Mouse (Mus musculus): ENCODE measurements around the gene Olfr1385. TPM values are rescaled to one million over a fixed set of nuclear protein-coding genes. Genes with fewer than 3 reads are reported as not detected.
"Not testable (repeated sequence)": the region's sequence is repeated elsewhere in the genome, so short reads cannot be mapped to it uniquely, and the experiment has no call there.

The Olfr1385 gene
- not detected in 2 replicates for polyA plus RNA-seq (2015; fragmentation: Nextera tagmentation; extraction: Ambion mirVana)

DNA sequence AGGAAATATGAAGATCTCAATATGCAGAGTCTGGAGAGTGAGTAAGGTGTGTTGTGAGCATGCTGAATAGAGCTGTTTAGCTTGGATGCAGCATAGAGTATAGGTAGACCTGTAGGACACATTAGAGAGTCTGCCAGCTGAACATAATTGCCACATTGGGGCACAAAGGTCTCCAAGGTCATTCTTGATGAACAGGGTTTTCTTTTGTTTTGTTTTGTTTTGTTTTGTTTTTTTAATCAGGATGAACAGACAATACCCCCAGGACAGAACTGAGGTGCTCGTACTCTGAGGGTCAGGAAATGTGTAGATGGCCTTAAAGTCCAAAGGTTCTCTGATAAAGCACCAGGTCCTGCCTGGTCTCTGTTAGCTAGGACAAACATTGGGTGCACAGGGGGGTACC is at the start of gene Olfr1385:
Gene Olfr1385, plus strand, starts transcription at position 301 of the 400 bp plus-strand sequence.
- H3K27me3 ChIP-seq; H3K4me2 ChIP-seq; H3K36me3 ChIP-seq; H3K9me3 ChIP-seq (replicated peaks); ATAC-seq (replicated peaks; ENCODE audit: low FRiP score); H3K27ac ChIP-seq; H3K9ac ChIP-seq; H3K4me3 ChIP-seq (replicated peaks); H3K4me1 ChIP-seq: not testable (repeated sequence)
- whole genome bisulfite sequencing = 77% methylated on average over 1 of the region's 1 CpGs

DNA sequence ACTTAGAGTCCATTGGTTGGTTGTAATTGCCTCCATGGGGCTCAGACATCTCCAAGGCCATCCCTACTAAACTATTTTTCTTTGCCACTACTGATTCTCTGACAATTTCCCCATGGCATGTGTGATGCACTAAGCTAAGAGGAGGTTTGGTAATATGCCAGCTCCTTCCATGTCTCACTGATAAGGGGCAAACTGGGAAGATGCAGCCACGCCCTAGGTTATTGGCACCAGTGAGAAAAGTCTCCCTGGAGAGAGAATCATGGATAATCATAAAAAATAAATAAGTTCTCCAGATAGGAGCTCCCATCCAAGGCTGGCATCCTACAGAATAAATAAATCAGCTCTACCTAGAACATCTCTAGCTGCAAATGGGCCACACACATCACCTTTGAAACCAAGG is 33.8 kb upstream of the Olfr1385 start, which contains the start of gene Olfr1387:
Gene Olfr1387, plus strand, starts transcription at position 301 of the 400 bp plus-strand sequence.
- H3K27ac ChIP-seq = no peak within 1 kb of the TSS
- no peak within 1 kb of the TSS for H3K9ac ChIP-seq
- H3K4me1 ChIP-seq = no peaks in the 10 kb centered on the region
- H3K4me3 ChIP-seq (replicated peaks) = no peak within 1 kb of the TSS
- H3K4me2 ChIP-seq = no peak within 1 kb of the TSS
- 84% methylated on average over 1 of the region's 1 CpGs for WGBS
- H3K36me3 ChIP-seq = no peaks in the 10 kb centered on the region
- no peaks in the 10 kb centered on the region for H3K27me3 ChIP-seq
- no peaks in the 10 kb centered on the region for H3K9me3 ChIP-seq (replicated peaks)
- no peak for ATAC-seq (replicated peaks; ENCODE audit: low FRiP score)

DNA sequence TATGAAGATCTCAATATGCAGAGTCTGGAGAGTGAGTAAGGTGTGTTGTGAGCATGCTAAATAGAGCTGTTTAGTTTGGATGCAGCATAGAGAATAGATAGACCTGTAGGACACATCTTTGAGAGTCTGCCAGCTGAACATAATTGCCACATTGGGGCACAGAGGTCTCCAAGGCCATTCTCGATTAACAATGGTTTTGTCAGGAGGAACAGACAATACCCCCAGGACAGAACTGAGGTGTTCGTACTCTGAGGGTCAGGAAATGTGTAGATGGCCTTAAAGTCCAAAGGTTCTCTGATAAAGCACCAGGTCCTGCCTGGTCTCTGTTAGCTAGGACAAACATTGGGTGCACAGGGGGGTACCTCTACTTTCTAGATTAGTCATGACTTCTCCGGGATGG is 24.1 kb upstream of the Olfr1385 start, which contains the start of gene Olfr1386:
Gene Olfr1386, plus strand, starts transcription at position 301 of the 400 bp plus-strand sequence.
- H3K27me3 ChIP-seq; H3K36me3 ChIP-seq; H3K27ac ChIP-seq; H3K9ac ChIP-seq; ATAC-seq (replicated peaks; ENCODE audit: low FRiP score); H3K4me3 ChIP-seq (replicated peaks); H3K4me2 ChIP-seq; H3K9me3 ChIP-seq (replicated peaks); H3K4me1 ChIP-seq: not testable (repeated sequence)
- 88% methylated on average over 3 of the region's 3 CpGs for WGBS

DNA sequence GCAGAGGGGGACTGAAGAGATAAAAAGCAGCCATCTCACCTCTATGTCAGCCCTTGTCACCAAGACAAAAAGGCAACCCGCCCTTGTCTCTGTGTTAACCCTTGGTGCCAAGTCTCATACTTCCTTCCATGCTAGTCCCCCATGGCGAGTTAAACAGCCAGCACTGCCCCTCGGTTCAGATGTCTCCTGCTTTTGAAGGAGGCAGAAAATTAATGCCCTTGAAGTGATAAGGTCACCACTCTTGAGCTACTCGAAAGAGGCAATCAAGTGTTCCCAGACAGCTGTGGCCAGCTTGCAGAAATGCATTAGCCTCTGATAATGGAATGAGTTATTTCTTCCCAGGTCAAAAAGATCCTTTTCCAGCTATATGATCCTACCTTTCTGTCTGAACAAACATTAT is 2.9 kb upstream of the Olfr1385 start:
- H3K4me3 ChIP-seq (replicated peaks) = no peak overlapping the region
- no peaks in the 10 kb centered on the region for H3K4me1 ChIP-seq
- no peaks in the 10 kb centered on the region for H3K9me3 ChIP-seq (replicated peaks)
- 7% methylated on average over 4 of the region's 4 CpGs for WGBS
- no peak overlapping the region for H3K9ac ChIP-seq
- no peaks in the 10 kb centered on the region for H3K27me3 ChIP-seq
- peak; percentile 86 for ATAC-seq (replicated peaks; ENCODE audit: low FRiP score)
- no peaks in the 10 kb centered on the region for H3K36me3 ChIP-seq
- no peak overlapping the region for H3K4me2 ChIP-seq
- no peak overlapping the region for H3K27ac ChIP-seq

DNA sequence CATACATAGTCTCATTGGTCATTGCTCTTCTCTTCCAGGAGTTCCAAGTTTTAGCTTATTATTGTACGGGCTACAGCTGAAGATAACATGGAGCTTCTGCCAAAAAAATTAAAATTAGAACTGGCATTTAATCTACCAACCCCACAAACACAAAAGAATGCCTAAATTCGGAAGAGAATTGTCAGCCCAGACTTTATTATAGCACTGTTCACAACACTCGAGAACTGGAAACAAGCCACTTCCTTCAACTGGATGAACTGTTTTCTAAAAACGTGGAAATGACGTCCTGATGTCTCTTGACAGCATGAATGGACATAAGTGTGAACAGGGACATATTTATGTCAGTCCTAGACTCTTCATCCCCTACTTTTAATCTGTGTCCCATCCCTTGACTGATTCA is 29.2 kb downstream of the Olfr1385 start:
- WGBS = 75% methylated on average over 5 of the region's 5 CpGs
- no peaks in the 10 kb centered on the region for H3K36me3 ChIP-seq
- H3K9ac ChIP-seq = no peak overlapping the region
- H3K4me2 ChIP-seq = no peak overlapping the region
- ATAC-seq (replicated peaks; ENCODE audit: low FRiP score) = no peak
- H3K27me3 ChIP-seq = no peaks in the 10 kb centered on the region
- no peaks in the 10 kb centered on the region for H3K9me3 ChIP-seq (replicated peaks)
- no peak overlapping the region for H3K27ac ChIP-seq
- no peak overlapping the region for H3K4me3 ChIP-seq (replicated peaks)
- no peaks in the 10 kb centered on the region for H3K4me1 ChIP-seq

DNA sequence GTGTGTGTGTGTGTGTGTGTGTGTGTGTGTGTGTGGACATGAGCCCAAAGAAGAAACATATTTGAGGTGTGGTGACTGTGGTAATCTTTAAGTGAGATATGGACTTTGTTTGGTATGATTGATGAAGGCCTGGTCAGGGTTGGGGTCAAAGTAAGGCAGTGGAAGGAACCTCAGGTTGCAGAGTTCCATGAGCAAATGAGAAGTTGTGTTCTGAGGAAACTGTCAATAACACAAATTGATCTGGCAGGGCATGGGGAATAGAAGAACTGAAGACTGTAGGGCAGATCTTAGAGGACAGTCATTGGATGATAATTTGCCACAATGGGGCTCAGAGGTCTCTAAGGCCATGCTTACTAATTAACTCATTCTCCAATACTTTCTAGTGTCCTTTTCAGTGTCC is 30.5 kb downstream of the Olfr1385 start, which contains the start of gene Olfr1383:
Gene Olfr1383, plus strand, starts transcription at position 301 of the 400 bp plus-strand sequence.
- no peaks in the 10 kb centered on the region for H3K4me1 ChIP-seq
- ATAC-seq (replicated peaks; ENCODE audit: low FRiP score) = no peak
- no peak within 1 kb of the TSS for H3K4me3 ChIP-seq (replicated peaks)
- H3K36me3 ChIP-seq = no peaks in the 10 kb centered on the region
- H3K9me3 ChIP-seq (replicated peaks) = no peaks in the 10 kb centered on the region
- no peak within 1 kb of the TSS for H3K27ac ChIP-seq
- H3K4me2 ChIP-seq = no peak within 1 kb of the TSS
- H3K27me3 ChIP-seq = no peaks in the 10 kb centered on the region
- no peak within 1 kb of the TSS for H3K9ac ChIP-seq

DNA sequence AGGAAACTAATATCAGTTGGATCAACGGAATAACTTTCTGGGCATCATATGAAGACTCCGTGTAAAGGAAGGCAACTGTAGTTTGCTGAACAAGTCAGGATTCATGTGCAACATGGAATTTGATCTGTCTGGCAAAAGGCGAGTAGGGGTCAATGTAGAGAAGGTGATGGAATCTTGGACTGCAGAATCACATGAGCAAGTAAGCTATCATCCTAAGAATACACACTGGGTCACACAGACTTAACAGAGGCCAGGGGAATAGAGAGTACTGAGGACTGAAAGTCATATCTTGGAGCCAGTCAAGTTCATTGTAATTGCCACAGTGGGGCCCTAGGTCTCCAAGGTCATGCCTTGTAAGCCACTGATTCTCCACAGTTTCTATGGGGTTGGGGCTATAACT is 39.1 kb downstream of the Olfr1385 start, which contains the start of gene Olfr1382:
Gene Olfr1382, plus strand, starts transcription at position 301 of the 400 bp plus-strand sequence.
- Histone ChIP-seq H3K9me3 (replicated peaks) (no peaks in the 10 kb centered on the region), H3K36me3 (no peaks in the 10 kb centered on the region), H3K9ac (no peak within 1 kb of the TSS), H3K4me2 (no peak within 1 kb of the TSS), H3K4me3 (replicated peaks) (no peak within 1 kb of the TSS), H3K27me3 (no peaks in the 10 kb centered on the region), H3K4me1 (no peaks in the 10 kb centered on the region), H3K27ac (no peak within 1 kb of the TSS)
- 85% methylated on average over 3 of the region's 3 CpGs for WGBS
- ATAC-seq (replicated peaks; ENCODE audit: low FRiP score) = no peak

DNA sequence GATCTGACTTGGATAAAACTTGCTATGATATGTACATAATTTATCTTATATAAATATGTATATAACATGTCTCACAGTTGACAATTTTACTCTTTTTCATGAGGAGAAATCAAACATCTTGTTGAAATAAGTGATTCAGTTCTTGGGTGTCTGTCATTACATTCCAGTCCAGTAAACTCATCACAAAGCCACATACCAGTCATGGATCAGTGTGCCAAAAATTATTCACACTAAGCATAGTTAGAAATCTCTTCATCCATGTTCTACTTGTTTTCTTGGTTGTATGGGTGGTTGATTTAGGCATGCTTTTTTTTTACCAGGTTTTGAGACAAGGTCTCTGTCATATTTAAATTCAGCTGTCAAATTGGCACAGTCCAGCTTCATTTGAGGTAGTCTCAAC is 43.9 kb downstream of the Olfr1385 start:
- no peak for ATAC-seq (replicated peaks; ENCODE audit: low FRiP score)
- Histone ChIP-seq H3K4me2 (no peak overlapping the region), H3K4me3 (replicated peaks) (no peak overlapping the region), H3K27me3 (no peaks in the 10 kb centered on the region), H3K4me1 (no peaks in the 10 kb centered on the region), H3K9me3 (replicated peaks) (no peaks in the 10 kb centered on the region), H3K36me3 (no peaks in the 10 kb centered on the region), H3K9ac (no peak overlapping the region), H3K27ac (no peak overlapping the region)

DNA sequence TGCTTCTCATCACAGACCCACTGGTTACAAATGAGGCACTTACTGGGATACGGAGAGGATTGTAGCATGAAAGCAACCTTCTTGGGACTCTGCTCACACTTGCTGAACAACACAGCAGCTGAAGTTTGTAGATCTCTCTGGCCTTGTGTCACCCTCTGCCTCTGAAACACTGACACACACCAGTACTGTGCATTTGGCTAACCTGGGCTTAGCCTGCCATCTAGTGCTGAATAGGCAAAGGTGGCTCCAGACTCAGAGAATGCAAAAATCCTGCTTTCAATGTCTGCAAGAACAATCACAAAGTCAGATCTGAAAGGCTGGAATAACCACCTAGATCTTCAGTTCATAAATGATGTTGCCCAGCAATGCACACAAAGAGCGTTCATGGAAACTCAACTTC is 47.8 kb downstream of the Olfr1385 start:
- H3K27me3 ChIP-seq; H3K4me2 ChIP-seq; H3K9me3 ChIP-seq (replicated peaks); H3K36me3 ChIP-seq; H3K4me3 ChIP-seq (replicated peaks); ATAC-seq (replicated peaks; ENCODE audit: low FRiP score); H3K27ac ChIP-seq; H3K4me1 ChIP-seq; H3K9ac ChIP-seq: not testable (repeated sequence)
- WGBS = 85% methylated on average over 2 of the region's 2 CpGs

DNA sequence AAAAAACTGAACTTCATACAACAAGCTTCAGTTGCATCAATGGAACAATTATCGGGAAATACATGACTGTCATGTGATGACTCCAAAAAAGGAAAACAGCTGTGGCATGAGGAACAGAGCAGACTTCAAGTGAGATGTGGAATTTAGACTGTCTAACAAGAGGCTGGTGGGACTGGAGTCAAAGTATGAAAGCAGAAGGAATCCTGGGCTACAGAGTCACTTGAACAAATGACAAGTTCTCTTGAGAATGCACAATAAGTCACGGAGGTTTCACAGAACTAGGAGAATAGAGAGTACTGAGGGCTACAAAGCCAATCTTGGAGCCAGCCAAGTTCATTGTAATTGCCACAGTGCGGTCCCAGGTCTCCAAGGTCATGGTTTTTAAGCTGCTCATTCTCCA is 54.3 kb downstream of the Olfr1385 start, which contains the start of gene Olfr1381:
Gene Olfr1381, plus strand, starts transcription at position 301 of the 400 bp plus-strand sequence.
- not testable (repeated sequence) for H3K4me3 ChIP-seq (replicated peaks); H3K9me3 ChIP-seq (replicated peaks); H3K4me2 ChIP-seq; H3K9ac ChIP-seq; H3K4me1 ChIP-seq; ATAC-seq (replicated peaks; ENCODE audit: low FRiP score); H3K27ac ChIP-seq; H3K27me3 ChIP-seq; H3K36me3 ChIP-seq
- 52% methylated on average over 3 of the region's 3 CpGs for WGBS

Other genes starting within 250 kb of the Olfr1385 start
- gene Mgat1, start 244.9 kb upstream of the Olfr1385 start, polyA plus RNA-seq (2015; fragmentation: Nextera tagmentation; extraction: Ambion mirVana) = 66.7 and 75.0 TPM in 2 replicates
- gene Olfr1393, start 210.8 kb upstream of the Olfr1385 start, polyA plus RNA-seq (2015; fragmentation: Nextera tagmentation; extraction: Ambion mirVana) = not detected in 2 replicates
- 0.10 and 0.15 TPM in 2 replicates for gene Olfr1392, start 203.8 kb upstream of the Olfr1385 start, polyA plus RNA-seq (2015; fragmentation: Nextera tagmentation; extraction: Ambion mirVana)
- gene Olfr10, start 184.3 kb upstream of the Olfr1385 start, polyA plus RNA-seq (2015; fragmentation: Nextera tagmentation; extraction: Ambion mirVana) = not detected in 2 replicates
- gene Olfr1391, start 166.3 kb upstream of the Olfr1385 start, polyA plus RNA-seq (2015; fragmentation: Nextera tagmentation; extraction: Ambion mirVana) = not detected in 2 replicates
- gene Olfr1390, start 153.9 kb upstream of the Olfr1385 start, polyA plus RNA-seq (2015; fragmentation: Nextera tagmentation; extraction: Ambion mirVana) = not detected in 2 replicates
- not detected in 2 replicates for gene Olfr1389, start 66.0 kb upstream of the Olfr1385 start, polyA plus RNA-seq (2015; fragmentation: Nextera tagmentation; extraction: Ambion mirVana)
- gene Olfr1388, start 52.4 kb upstream of the Olfr1385 start, polyA plus RNA-seq (2015; fragmentation: Nextera tagmentation; extraction: Ambion mirVana) = 0.06 and 0.09 TPM in 2 replicates
- not detected in 2 replicates for gene Olfr1387, start 33.7 kb upstream of the Olfr1385 start, polyA plus RNA-seq (2015; fragmentation: Nextera tagmentation; extraction: Ambion mirVana)
- not detected in 2 replicates for gene Olfr1386, start 24.0 kb upstream of the Olfr1385 start, polyA plus RNA-seq (2015; fragmentation: Nextera tagmentation; extraction: Ambion mirVana)
- not detected in 2 replicates for gene Olfr1384, start 17.7 kb downstream of the Olfr1385 start, polyA plus RNA-seq (2015; fragmentation: Nextera tagmentation; extraction: Ambion mirVana)
- not detected in 2 replicates for gene Olfr1383, start 30.6 kb downstream of the Olfr1385 start, polyA plus RNA-seq (2015; fragmentation: Nextera tagmentation; extraction: Ambion mirVana)
- not detected in 2 replicates for gene Olfr1382, start 39.2 kb downstream of the Olfr1385 start, polyA plus RNA-seq (2015; fragmentation: Nextera tagmentation; extraction: Ambion mirVana)
- 0.06 TPM in 1 of 2 replicates, not detected in the other for gene Olfr1381, start 54.4 kb downstream of the Olfr1385 start, polyA plus RNA-seq (2015; fragmentation: Nextera tagmentation; extraction: Ambion mirVana)
- not detected in 2 replicates for gene Olfr1380, start 67.8 kb downstream of the Olfr1385 start, polyA plus RNA-seq (2015; fragmentation: Nextera tagmentation; extraction: Ambion mirVana)
- 8.3 and 10.1 TPM in 2 replicates for gene Flt4, start 120.2 kb downstream of the Olfr1385 start, polyA plus RNA-seq (2015; fragmentation: Nextera tagmentation; extraction: Ambion mirVana)
- gene Scgb3a1, start 174.5 kb downstream of the Olfr1385 start, polyA plus RNA-seq (2015; fragmentation: Nextera tagmentation; extraction: Ambion mirVana) = not detected in 2 replicates
- gene Cnot6, start 223.7 kb downstream of the Olfr1385 start, polyA plus RNA-seq (2015; fragmentation: Nextera tagmentation; extraction: Ambion mirVana) = 67.1 and 70.8 TPM in 2 replicates

Data from kidney, embryonic 15.5 days (tissue).